Mouse (Mus musculus): ENCODE results near the gene Ebf3. TPM values are rescaled to one million over a fixed set of nuclear protein-coding genes. Genes with fewer than 3 reads are reported as not detected.

The Ebf3 gene
- polyA plus RNA-seq, 1 experiment = 1.1 TPM

- no peak for DNase-seq (ENCODE audit: extremely low spot score in 1 of 2, low spot score in 1 of 2)
Measured at GRCm38 (mm10) chr7:137289290-137289957, 24.8 kb downstream of the Ebf3 start.

GRCm38 (mm10) chr7:137278171-137278570 is 36.1 kb downstream of the Ebf3 start:
- no peak for DNase-seq (ENCODE audit: extremely low spot score in 1 of 2, low spot score in 1 of 2)

DNA sequence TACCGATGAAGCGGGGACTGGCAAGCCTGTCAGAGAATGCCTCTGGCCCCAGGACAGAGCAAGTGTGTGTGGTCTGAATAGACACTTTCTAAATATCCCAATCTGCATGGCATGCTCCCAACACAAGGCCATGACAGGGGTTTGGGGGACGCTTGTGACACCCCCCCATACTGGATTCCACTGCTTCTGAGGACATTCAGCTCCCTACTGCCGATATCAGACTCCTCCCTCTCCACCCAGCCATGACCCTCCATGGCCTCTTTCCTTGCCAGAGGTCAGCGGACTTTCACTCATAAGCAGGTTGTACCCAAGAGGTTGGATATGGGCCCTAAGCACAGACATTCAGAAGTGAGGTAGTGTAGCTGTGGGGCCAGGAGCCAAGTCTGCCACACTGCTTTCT is 36.5 kb downstream of the Ebf3 start:
- no peak for DNase-seq (ENCODE audit: extremely low spot score in 1 of 2, low spot score in 1 of 2)

GRCm38 (mm10) chr7:137272252-137272651 is 42.0 kb downstream of the Ebf3 start:
- DNase-seq (ENCODE audit: extremely low spot score in 1 of 2, low spot score in 1 of 2) = no peak

DNA sequence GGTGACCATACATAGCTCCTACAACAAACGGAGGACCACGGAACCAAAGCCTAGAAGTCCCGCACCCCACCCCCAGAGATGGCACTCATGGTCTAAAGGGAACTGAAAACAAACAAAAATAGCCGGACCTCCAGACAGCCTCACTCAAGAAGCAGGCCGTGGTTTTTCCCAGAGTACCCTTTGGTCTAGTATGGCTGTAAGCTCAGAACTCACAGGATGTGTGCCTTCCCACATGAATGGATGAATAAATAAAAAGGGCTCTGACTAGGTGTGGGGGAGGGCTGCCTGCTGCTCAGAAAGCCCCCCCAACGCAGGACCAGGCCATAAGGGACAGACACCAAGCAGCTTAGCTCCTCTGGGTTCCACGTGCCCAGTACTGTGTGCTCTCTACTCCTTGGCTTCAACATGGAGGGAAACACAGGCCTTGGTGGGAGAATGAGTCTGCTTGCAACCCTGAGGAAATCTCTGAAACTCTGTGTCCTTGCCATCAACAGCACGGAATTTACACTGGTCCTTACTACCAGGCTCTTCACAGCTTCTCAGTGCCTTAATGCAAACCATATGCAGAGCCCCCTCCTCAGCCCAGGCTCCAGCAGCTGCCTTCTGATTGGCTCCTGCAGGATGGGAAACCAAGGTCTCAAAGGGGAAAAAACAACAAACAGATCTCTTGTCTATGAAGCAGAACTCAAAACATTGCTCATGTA is 45.6 kb downstream of the Ebf3 start:
- no peak for DNase-seq (ENCODE audit: extremely low spot score in 1 of 2, low spot score in 1 of 2)

DNA sequence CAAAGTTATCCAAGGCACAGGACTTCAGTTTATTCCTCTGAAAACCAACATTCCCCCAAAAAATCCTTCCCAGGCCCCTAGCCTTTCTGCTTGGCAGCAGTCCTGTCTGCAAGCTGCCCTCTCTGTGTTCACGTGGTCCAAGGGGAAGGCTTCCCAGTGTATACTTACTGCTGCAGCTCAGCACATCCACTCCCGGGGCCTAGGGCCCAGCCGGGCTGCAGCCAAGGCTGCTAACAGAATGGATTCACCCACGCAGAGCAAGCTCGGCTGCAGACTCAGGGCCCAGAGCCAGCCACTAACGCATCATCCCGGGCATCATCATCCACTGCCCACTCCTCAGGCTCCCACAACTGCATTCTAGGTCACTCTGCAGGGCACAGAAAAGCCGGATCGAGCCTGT is 46.8 kb downstream of the Ebf3 start:
- peak in 1 of 2 experiments; percentile 16 for DNase-seq (ENCODE audit: extremely low spot score in 1 of 2, low spot score in 1 of 2)

DNA sequence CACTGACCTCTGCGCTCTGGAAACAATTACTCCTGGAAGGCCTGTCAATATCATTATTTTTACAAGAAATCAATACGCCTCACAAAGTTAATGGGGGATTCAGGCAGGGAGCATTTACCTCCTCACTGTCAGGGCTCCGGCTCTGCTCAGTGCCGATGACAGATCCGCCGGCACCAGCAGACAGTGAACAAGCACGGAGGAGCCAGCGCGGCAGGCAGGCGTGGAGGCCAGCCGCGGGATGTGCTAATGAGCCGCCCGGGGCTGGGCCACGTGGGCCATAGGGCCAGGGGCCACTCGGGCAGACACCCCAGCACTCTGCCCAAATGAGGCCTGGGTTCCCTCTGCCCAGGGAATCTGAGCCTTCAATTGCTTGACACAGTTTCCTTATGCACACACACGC is 47.7 kb downstream of the Ebf3 start:
- DNase-seq (ENCODE audit: extremely low spot score in 1 of 2, low spot score in 1 of 2) = no peak

DNA sequence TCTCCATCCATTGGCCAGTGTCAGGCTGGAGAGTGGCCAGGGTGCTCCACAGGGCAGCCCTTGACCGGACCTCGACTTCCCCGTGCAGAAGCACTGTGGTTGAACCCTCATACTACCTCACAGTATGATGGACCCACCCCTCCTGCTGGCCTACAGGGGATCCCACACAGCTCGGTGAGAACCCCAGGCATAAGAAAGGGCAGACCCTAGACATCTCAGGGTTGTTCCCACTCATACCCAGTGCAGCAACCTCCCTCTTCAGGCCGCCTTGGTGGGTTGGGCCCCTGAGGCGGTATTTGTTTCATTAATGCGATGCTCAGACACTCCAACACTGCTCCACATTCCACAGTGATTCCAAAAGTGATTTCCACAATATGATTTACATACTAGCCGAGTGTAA is 51.9 kb downstream of the Ebf3 start:
- no peak for DNase-seq (ENCODE audit: extremely low spot score in 1 of 2, low spot score in 1 of 2)

GRCm38 (mm10) chr7:137246213-137246872 is 67.9 kb downstream of the Ebf3 start:
- peak in 1 of 2 experiments; percentile 58 for DNase-seq (ENCODE audit: extremely low spot score in 1 of 2, low spot score in 1 of 2)

GRCm38 (mm10) chr7:137244839-137245238 is 69.4 kb downstream of the Ebf3 start:
- DNase-seq (ENCODE audit: extremely low spot score in 1 of 2, low spot score in 1 of 2) = peak in 1 of 2 experiments; percentile 38

- DNase-seq (ENCODE audit: extremely low spot score in 1 of 2, low spot score in 1 of 2) = no peak
Measured at GRCm38 (mm10) chr7:137240481-137240880, 73.8 kb downstream of the Ebf3 start.

- DNase-seq (ENCODE audit: extremely low spot score in 1 of 2, low spot score in 1 of 2) = no peak
Measured at GRCm38 (mm10) chr7:137239542-137240133, 74.6 kb downstream of the Ebf3 start.

- DNase-seq (ENCODE audit: extremely low spot score in 1 of 2, low spot score in 1 of 2) = no peak
Measured at GRCm38 (mm10) chr7:137237419-137237818, 76.8 kb downstream of the Ebf3 start.

- no peak for DNase-seq (ENCODE audit: extremely low spot score in 1 of 2, low spot score in 1 of 2)
Measured at GRCm38 (mm10) chr7:137223823-137224222, 90.4 kb downstream of the Ebf3 start.

DNA sequence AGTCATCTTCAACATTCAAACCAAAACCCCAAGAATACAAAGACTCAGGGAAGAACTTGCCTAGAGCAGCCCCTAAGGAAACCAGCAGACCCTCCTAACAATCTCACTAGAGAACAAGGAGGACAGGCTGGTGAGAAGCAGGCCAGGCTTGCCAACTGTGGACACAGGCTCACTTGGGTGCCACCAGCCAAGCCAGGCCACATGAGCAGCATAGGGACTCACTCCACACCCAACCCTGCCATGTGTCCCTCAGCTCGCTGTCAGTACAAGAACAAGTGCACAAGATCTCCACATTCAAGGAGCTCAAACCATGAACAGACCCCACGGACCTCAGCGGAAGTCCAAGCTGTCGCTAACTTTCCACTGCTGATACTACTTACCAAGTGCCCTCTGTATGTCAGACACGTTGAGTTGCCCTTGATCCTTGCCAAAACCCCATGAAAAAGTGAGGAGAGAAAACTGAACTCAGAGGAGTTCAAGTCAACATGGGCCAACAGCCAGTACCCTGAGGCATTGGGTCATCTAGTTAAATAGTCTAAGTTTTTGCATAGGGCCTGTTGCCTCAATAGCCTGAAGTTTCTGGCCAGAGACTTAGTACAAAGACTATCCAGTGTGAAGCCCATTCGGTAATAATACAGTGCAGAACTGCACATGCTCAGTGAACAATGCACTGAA is 91.3 kb downstream of the Ebf3 start:
- no peak for DNase-seq (ENCODE audit: extremely low spot score in 1 of 2, low spot score in 1 of 2)

DNA sequence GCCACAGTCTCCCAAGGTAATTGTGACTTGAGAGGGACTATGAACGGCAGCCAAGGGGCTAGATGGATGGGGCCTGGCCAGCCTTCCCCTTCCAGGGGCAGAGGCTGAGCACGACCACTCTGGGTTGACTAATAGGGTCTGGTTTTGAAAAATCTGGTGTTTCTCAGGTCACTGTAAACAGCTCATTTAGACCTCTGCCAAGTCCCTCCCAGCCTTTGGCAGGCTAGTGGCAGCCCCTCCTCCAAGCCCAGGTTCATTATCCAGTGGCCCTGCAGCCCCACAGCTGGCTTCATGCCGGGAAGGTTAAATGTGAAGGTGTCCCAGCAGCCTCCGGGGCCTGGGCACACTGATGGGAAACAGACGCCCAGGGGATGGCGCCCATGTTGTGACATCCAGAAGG is 92.6 kb downstream of the Ebf3 start:
- DNase-seq (ENCODE audit: extremely low spot score in 1 of 2, low spot score in 1 of 2) = no peak

- DNase-seq (ENCODE audit: extremely low spot score in 1 of 2, low spot score in 1 of 2) = no peak
Measured at GRCm38 (mm10) chr7:137220436-137220835, 93.8 kb downstream of the Ebf3 start.

DNA sequence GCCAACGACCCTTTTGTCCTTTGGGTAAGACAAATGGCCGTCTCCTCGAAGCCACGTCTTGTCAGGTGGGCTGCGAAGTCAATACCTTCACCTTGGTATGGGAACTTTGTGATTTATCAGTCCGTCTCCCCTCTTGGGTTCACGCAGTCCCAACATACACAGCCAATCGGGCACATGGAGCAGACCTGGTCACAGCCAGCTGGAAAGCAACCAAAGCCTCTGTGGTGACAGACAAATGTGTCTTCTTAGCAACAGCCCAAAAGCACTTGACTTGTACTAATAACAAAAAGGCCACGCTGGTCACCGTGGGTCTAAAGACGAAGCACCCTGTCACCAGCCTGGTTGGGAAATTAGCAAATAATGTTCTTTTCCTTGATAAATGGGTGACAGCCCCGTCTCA is 95.5 kb downstream of the Ebf3 start:
- DNase-seq (ENCODE audit: extremely low spot score in 1 of 2, low spot score in 1 of 2) = no peak

- DNase-seq (ENCODE audit: extremely low spot score in 1 of 2, low spot score in 1 of 2) = no peak
Measured at GRCm38 (mm10) chr7:137213444-137213843, 100.8 kb downstream of the Ebf3 start.

- no peak for DNase-seq (ENCODE audit: extremely low spot score in 1 of 2, low spot score in 1 of 2)
Measured at GRCm38 (mm10) chr7:137211332-137211731, 102.9 kb downstream of the Ebf3 start.
